Mouse (Mus musculus) neural tube, embryonic 14.5 days (tissue): ENCODE measurements around the gene Lpp. TPM values are rescaled to one million over a fixed set of nuclear protein-coding genes. Genes with fewer than 3 reads are reported as not detected.

Source experiments
- ATAC-seq: fragments of 200-750 bp; cut with Nextera tagmentation; 2 replicates; pipeline ENCODE4 v1.8.0; 2017; ENCODE audit warnings: low read depth, mild to moderate bottlenecking, moderate TSS enrichment, moderate library complexity
- H3K27ac ChIP-seq: fragments of 300-500 bp; sonication (generic); 2 replicates; pipeline ENCODE4 v1.5.1; 2014; ENCODE audit warnings: low read depth, mild to moderate bottlenecking, control low read depth, low read length, moderate library complexity, mixed read lengths
- H3K27me3 ChIP-seq: fragments of 300-500 bp; sonication (generic); 2 replicates; pipeline ENCODE4 v1.6.1; 2014; ENCODE audit warnings: low read length; ENCODE audit not compliant: control insufficient read depth, insufficient read depth
- H3K36me3 ChIP-seq: fragments of 300-500 bp; sonication (generic); 2 replicates; pipeline ENCODE4 v1.6.1; 2014; ENCODE audit warnings: low read length, mixed read lengths; ENCODE audit not compliant: control insufficient read depth, insufficient read depth
- H3K4me1 ChIP-seq: fragments of 300-500 bp; sonication (generic); 2 replicates; pipeline ENCODE4 v1.6.1; 2014; ENCODE audit warnings: low read length; ENCODE audit not compliant: control insufficient read depth, insufficient read depth
- H3K4me2 ChIP-seq: fragments of 300-500 bp; sonication (generic); 2 replicates; pipeline ENCODE4 v1.6.1; 2014; ENCODE audit warnings: mild to moderate bottlenecking, low read depth, low read length, control low read depth
- H3K4me3 ChIP-seq: fragments of 300-500 bp; sonication (generic); 2 replicates; pipeline ENCODE4 v1.5.1; 2014; ENCODE audit warnings: low read depth, low read length, control low read depth, mixed read lengths
- H3K9ac ChIP-seq: fragments of 300-500 bp; sonication (generic); replicated peaks from 2 replicates; pipeline ENCODE4 v1.6.1; 2014; ENCODE audit warnings: low read depth, mild to moderate bottlenecking, control low read depth, low read length, mixed read lengths
- H3K9me3 ChIP-seq: fragments of 300-500 bp; sonication (generic); 2 replicates; pipeline ENCODE4 v1.6.1; 2016; ENCODE audit warnings: low read length; ENCODE audit not compliant: control insufficient read depth
- WGBS: fragments of 180-500 bp; shearing (Covaris S2); extraction: QIAGEN DNeasy Blood & Tissue Kit; methylation state at CpG from one replicate; pipeline ENCODE4 v1.1.7; 2014; 5-methylcytosine and 5-hydroxymethylcytosine counted together
- polyA plus RNA-seq: library from polyadenylated mRNA; unstranded; fragments of >200 nt; fragmentation: Nextera tagmentation; extraction: Ambion mirVana; gene quantifications from 2 replicates; pipeline ENCODE4 v1.2.1, GENCODE M21; 2014

The Lpp gene
- polyA plus RNA-seq, 1 experiment from 2014 or later = 7.0 TPM

- H3K27ac ChIP-seq = no peak overlapping the region
- H3K9me3 ChIP-seq = no peaks in the 10 kb centered on the region
- H3K9ac ChIP-seq = no peak overlapping the region
- no peaks in the 10 kb centered on the region for H3K36me3 ChIP-seq
- H3K4me1 ChIP-seq = no peaks in the 10 kb centered on the region
- ATAC-seq = no peak
- H3K27me3 ChIP-seq = no peaks in the 10 kb centered on the region
- H3K4me3 ChIP-seq = no peak overlapping the region
- WGBS = 89% methylated on average over 14 of the region's 14 CpGs
- H3K4me2 ChIP-seq = no peak overlapping the region
Measured at GRCm38 (mm10) chr16:24600260-24600948, 207.1 kb downstream of the Lpp start.

GRCm38 (mm10) chr16:24603342-24603741 is 210.0 kb downstream of the Lpp start:
- Histone ChIP-seq H3K4me1 (no peaks in the 10 kb centered on the region), H3K36me3 (no peaks in the 10 kb centered on the region), H3K4me3 (no peak overlapping the region), H3K4me2 (no peak overlapping the region), H3K9me3 (no peaks in the 10 kb centered on the region), H3K9ac (no peak overlapping the region), H3K27ac (no peak overlapping the region), H3K27me3 (no peaks in the 10 kb centered on the region)
- no peak for ATAC-seq
- WGBS = 94% methylated on average over 4 of the region's 4 CpGs

GRCm38 (mm10) chr16:24607896-24608457 is 214.7 kb downstream of the Lpp start:
- no peak overlapping the region for H3K4me2 ChIP-seq
- H3K36me3 ChIP-seq = no peaks in the 10 kb centered on the region
- H3K4me3 ChIP-seq = no peak overlapping the region
- H3K9me3 ChIP-seq = no peaks in the 10 kb centered on the region
- no peak overlapping the region for H3K9ac ChIP-seq
- H3K27me3 ChIP-seq = no peaks in the 10 kb centered on the region
- H3K4me1 ChIP-seq = no peaks in the 10 kb centered on the region
- 69% methylated on average over 8 of the region's 8 CpGs for WGBS
- no peak overlapping the region for H3K27ac ChIP-seq
- ATAC-seq = no peak

GRCm38 (mm10) chr16:24619458-24619857 is 226.2 kb downstream of the Lpp start:
- WGBS = 84% methylated on average over 6 of the region's 6 CpGs

GRCm38 (mm10) chr16:24620021-24620420 is 226.7 kb downstream of the Lpp start:
- Histone ChIP-seq H3K4me3 (no peak overlapping the region), H3K4me2 (no peak overlapping the region), H3K9me3 (no peaks in the 10 kb centered on the region), H3K4me1 (peaks cover 4% of the 10 kb centered on the region; the same call in 1 of the 2 replicates), H3K36me3 (no peaks in the 10 kb centered on the region), H3K27ac (no peak overlapping the region), H3K9ac (no peak overlapping the region), H3K27me3 (no peaks in the 10 kb centered on the region)
- 91% methylated on average over 3 of the region's 3 CpGs for WGBS
- no peak for ATAC-seq

More at GRCm38 (mm10) chr16:24619458-24619857, 226.2 kb downstream of the Lpp start:
- Histone ChIP-seq H3K4me3 (no peak overlapping the region), H3K9ac (no peak overlapping the region), H3K9me3 (no peaks in the 10 kb centered on the region), H3K4me2 (no peak overlapping the region), H3K4me1 (peaks cover 4% of the 10 kb centered on the region; the same call in 1 of the 2 replicates), H3K27ac (no peak overlapping the region), H3K27me3 (no peaks in the 10 kb centered on the region), H3K36me3 (no peaks in the 10 kb centered on the region)
- no peak for ATAC-seq

GRCm38 (mm10) chr16:24622226-24623194 is 229.2 kb downstream of the Lpp start:
- WGBS = 60% methylated on average over 3 of the region's 3 CpGs

GRCm38 (mm10) chr16:24624335-24624734 is 231.0 kb downstream of the Lpp start:
- H3K4me1 ChIP-seq = peaks cover 4% of the 10 kb centered on the region; the same call in 1 of the 2 replicates
- H3K9me3 ChIP-seq = no peaks in the 10 kb centered on the region
- no peak overlapping the region for H3K4me3 ChIP-seq
- H3K27ac ChIP-seq = no peak overlapping the region
- H3K36me3 ChIP-seq = no peaks in the 10 kb centered on the region
- H3K9ac ChIP-seq = no peak overlapping the region
- WGBS = 40% methylated on average over 5 of the region's 5 CpGs
- H3K4me2 ChIP-seq = no peak overlapping the region
- no peaks in the 10 kb centered on the region for H3K27me3 ChIP-seq
- no peak for ATAC-seq

More at GRCm38 (mm10) chr16:24622226-24623194, 229.2 kb downstream of the Lpp start:
- Histone ChIP-seq H3K4me2 (no peak overlapping the region), H3K27me3 (no peaks in the 10 kb centered on the region), H3K4me1 (peaks cover 4% of the 10 kb centered on the region; the same call in 1 of the 2 replicates), H3K27ac (no peak overlapping the region), H3K36me3 (no peaks in the 10 kb centered on the region), H3K9me3 (no peaks in the 10 kb centered on the region), H3K4me3 (no peak overlapping the region), H3K9ac (no peak overlapping the region)
- ATAC-seq = no peak

GRCm38 (mm10) chr16:24625576-24625975 is 232.3 kb downstream of the Lpp start:
- no peak overlapping the region for H3K4me3 ChIP-seq
- no peak overlapping the region for H3K4me2 ChIP-seq
- H3K36me3 ChIP-seq = no peaks in the 10 kb centered on the region
- H3K27me3 ChIP-seq = no peaks in the 10 kb centered on the region
- peaks cover 4% of the 10 kb centered on the region; the same call in 1 of the 2 replicates for H3K4me1 ChIP-seq
- H3K27ac ChIP-seq = no peak overlapping the region
- no peaks in the 10 kb centered on the region for H3K9me3 ChIP-seq
- 92% methylated on average over 5 of the region's 5 CpGs for WGBS
- ATAC-seq = no peak
- H3K9ac ChIP-seq = no peak overlapping the region
